8 mouse cellular contexts compared by ENCODE assay signal in genomic region chr7:141192776-141193347, GRCm38 (mm10). TPM values are rescaled to one million over a fixed set of nuclear protein-coding genes. Genes with fewer than 3 reads are reported as not detected.
A peak's percentile ranks its signal among the peaks of the same experiment; 100 is the strongest.
DNase-seq lines count a peak whose midpoint lies in the region; ATAC-seq and TF ChIP-seq lines count a peak whose summit lies in the region.

No protein-coding gene starts in this region.

- no peak for TF ChIP-seq CTCF in layer of hippocampus, adult 2 months (conservative IDR thresholded peaks at IDR 0.05)

- H3K4me1 ChIP-seq in embryonic facial prominence, embryonic 13.5 days, result peaks cover 27% of the 10 kb centered on the region
- H3K4me1 ChIP-seq in limb, embryonic 11.5 days (ENCODE audit: control insufficient read depth, insufficient read depth, low read length), result peaks cover 8% of the 10 kb centered on the region
- H3K4me1 ChIP-seq in midbrain, embryonic 13.5 days (replicated peaks), result peaks cover 32% of the 10 kb centered on the region

- peak overlapping the region; percentile 93 for H3K4me3 ChIP-seq in layer of hippocampus, adult 2 months
- peak overlapping the region; percentile 91 for H3K4me3 ChIP-seq in embryonic facial prominence, embryonic 13.5 days
- H3K4me3 ChIP-seq in limb, embryonic 11.5 days (ENCODE audit: low read depth, low read length), result peak overlapping the region; percentile 89
- peak overlapping the region; percentile 77 for H3K4me3 ChIP-seq in midbrain, embryonic 13.5 days (replicated peaks)

- H3K4me2 ChIP-seq in embryonic facial prominence, embryonic 13.5 days, result peak overlapping the region; percentile 98
- H3K4me2 ChIP-seq in limb, embryonic 11.5 days (ENCODE audit: low read depth, severe bottlenecking), result peak overlapping the region; percentile 92
- H3K4me2 ChIP-seq in midbrain, embryonic 13.5 days (replicated peaks), result peak overlapping the region; percentile 98

- WGBS in embryonic facial prominence, embryonic 13.5 days, result 29% methylated on average over 12 of the region's 12 CpGs
- WGBS in limb, embryonic 11.5 days, result 29% methylated on average over 12 of the region's 12 CpGs
- 29% methylated on average over 12 of the region's 12 CpGs for WGBS in midbrain, embryonic 13.5 days

- intact Hi-C loops in left cerebral cortex, postnatal 36 days (cut with DNase I), result no loop called here

- peaks cover 38% of the 10 kb centered on the region for H3K36me3 ChIP-seq in embryonic facial prominence, embryonic 13.5 days
- peaks cover 18% of the 10 kb centered on the region for H3K36me3 ChIP-seq in limb, embryonic 11.5 days (ENCODE audit: control insufficient read depth, insufficient read depth, low read length)
- peaks cover 38% of the 10 kb centered on the region for H3K36me3 ChIP-seq in midbrain, embryonic 13.5 days

- H3K27me3 ChIP-seq in embryonic facial prominence, embryonic 13.5 days, result no peaks in the 10 kb centered on the region
- H3K27me3 ChIP-seq in limb, embryonic 11.5 days (ENCODE audit: control insufficient read depth, insufficient read depth, low read length), result no peaks in the 10 kb centered on the region
- H3K27me3 ChIP-seq in midbrain, embryonic 13.5 days, result no peaks in the 10 kb centered on the region

- DNase-seq in layer of hippocampus, adult 2 months (ENCODE audit: low spot score in 2 of 2), result no peak
- no peak for DNase-seq in layer of hippocampus, adult 11-12 months (ENCODE audit: low spot score)
- no peak for DNase-seq in limb, embryonic 11.5 days (ENCODE audit: low spot score)
- no peak for DNase-seq in ovary, adult 18-20 months (ENCODE audit: low spot score)
- no peak for DNase-seq in left cerebral cortex, postnatal 36 days (ENCODE audit: low spot score in 2 of 2)

- H3K27ac ChIP-seq in layer of hippocampus, adult 2 months, result peak overlapping the region; percentile 91
- H3K27ac ChIP-seq in embryonic facial prominence, embryonic 13.5 days, result peak overlapping the region; percentile 89; the same call in 1 of the 2 replicates
- H3K27ac ChIP-seq in limb, embryonic 11.5 days (replicated peaks; ENCODE audit: low read depth, low read length), result 0 out of 2 replicates have a peak overlapping the region, but pooled peaks have one; percentile 33
- peak overlapping the region; percentile 83 for H3K27ac ChIP-seq in midbrain, embryonic 13.5 days

- peak overlapping the region; percentile 93 for H3K9ac ChIP-seq in embryonic facial prominence, embryonic 13.5 days
- peak overlapping the region; percentile 85 for H3K9ac ChIP-seq in limb, embryonic 11.5 days (ENCODE audit: low read length)
- H3K9ac ChIP-seq in midbrain, embryonic 13.5 days (replicated peaks), result peak overlapping the region; percentile 97

- H3K9me3 ChIP-seq in embryonic facial prominence, embryonic 13.5 days, result no peaks in the 10 kb centered on the region
- H3K9me3 ChIP-seq in limb, embryonic 11.5 days (ENCODE audit: control insufficient read depth, low read length), result no peaks in the 10 kb centered on the region
- no peaks in the 10 kb centered on the region for H3K9me3 ChIP-seq in midbrain, embryonic 13.5 days

- 0 out of 2 replicates have a peak, but pooled peaks have one; percentile 2 for ATAC-seq in embryonic facial prominence, embryonic 13.5 days (ENCODE audit: insufficient number of reproducible peaks, insufficient read depth, low FRiP score, low TSS enrichment, low read depth)
- ATAC-seq in limb, embryonic 11.5 days (ENCODE audit: insufficient number of reproducible peaks, low FRiP score, low TSS enrichment, low read depth), result no peak
- ATAC-seq in midbrain, embryonic 13.5 days, result no peak
- ATAC-seq in inflammation-experienced regulatory T-cells, adult 6 months, result no peak

RNA-seq across cellular contexts. Expression of gene Hras, which starts 0.9 kb away (rescaled TPM):
- total RNA-seq in layer of hippocampus, adult 2 months (2021), result 100 to 1,000 TPM; 200 to 222 TPM
- polyA plus RNA-seq in embryonic facial prominence, embryonic 13.5 days (2015; fragmentation: Nextera tagmentation; extraction: Ambion mirVana), result 99.8 and 110 TPM in 2 replicates
- polyA plus RNA-seq in limb, embryonic 11.5 days (2014; fragmentation: Nextera tagmentation; extraction: Ambion mirVana), result 98.7 and 99.1 TPM in 2 replicates
- 86.4 and 114 TPM in 2 replicates for polyA plus RNA-seq in midbrain, embryonic 13.5 days (2015; fragmentation: Nextera tagmentation; extraction: Ambion mirVana)
- total RNA-seq in left cerebral cortex, postnatal 36 days (2021), result 100 to 1,000 TPM; 256 to 304 TPM
- polyA plus RNA-seq in inflammation-experienced regulatory T-cells, adult 6 months (2017; shearing (Covaris generic)), result 1 to 10 TPM; 1.5 to 6.2 (median 4.6) TPM

RNA-seq across cellular contexts. Expression of gene Lrrc56, which starts 1.1 kb away (rescaled TPM):
- 1 to 10 TPM; 4.5 to 5.7 TPM for total RNA-seq in layer of hippocampus, adult 2 months (2021)
- polyA plus RNA-seq in embryonic facial prominence, embryonic 13.5 days (2015; fragmentation: Nextera tagmentation; extraction: Ambion mirVana), result 11.6 and 13.3 TPM in 2 replicates
- 11.7 and 12.5 TPM in 2 replicates for polyA plus RNA-seq in limb, embryonic 11.5 days (2014; fragmentation: Nextera tagmentation; extraction: Ambion mirVana)
- polyA plus RNA-seq in midbrain, embryonic 13.5 days (2015; fragmentation: Nextera tagmentation; extraction: Ambion mirVana), result 13.9 and 15.6 TPM in 2 replicates
- total RNA-seq in left cerebral cortex, postnatal 36 days (2021), result 1 to 10 TPM; 3.5 to 4.7 TPM
- polyA plus RNA-seq in inflammation-experienced regulatory T-cells, adult 6 months (2017; shearing (Covaris generic)), result 1 to 10 TPM; 1.3 to 2.2 (median 1.7) TPM

RNA-seq across cellular contexts. Expression of gene Rnh1, which starts 20.2 kb away (rescaled TPM):
- 10 to 100 TPM; 40.6 to 42.3 TPM for total RNA-seq in layer of hippocampus, adult 2 months (2021)
- polyA plus RNA-seq in embryonic facial prominence, embryonic 13.5 days (2015; fragmentation: Nextera tagmentation; extraction: Ambion mirVana), result 111 and 118 TPM in 2 replicates
- polyA plus RNA-seq in limb, embryonic 11.5 days (2014; fragmentation: Nextera tagmentation; extraction: Ambion mirVana), result 82.9 and 88.3 TPM in 2 replicates
- polyA plus RNA-seq in midbrain, embryonic 13.5 days (2015; fragmentation: Nextera tagmentation; extraction: Ambion mirVana), result 40.5 and 45.3 TPM in 2 replicates
- total RNA-seq in left cerebral cortex, postnatal 36 days (2021), result 10 to 100 TPM; 33.6 to 36.2 TPM
- 100 to 1,000 TPM; 135 to 147 (median 143) TPM for polyA plus RNA-seq in inflammation-experienced regulatory T-cells, adult 6 months (2017; shearing (Covaris generic))

RNA-seq across cellular contexts. Expression of gene Lmntd2, which starts 21.0 kb away (rescaled TPM):
- not detected for total RNA-seq in layer of hippocampus, adult 2 months (2021)
- 2.8 and 3.4 TPM in 2 replicates for polyA plus RNA-seq in embryonic facial prominence, embryonic 13.5 days (2015; fragmentation: Nextera tagmentation; extraction: Ambion mirVana)
- polyA plus RNA-seq in limb, embryonic 11.5 days (2014; fragmentation: Nextera tagmentation; extraction: Ambion mirVana), result 3.8 and 5.1 TPM in 2 replicates
- 1.8 and 2.1 TPM in 2 replicates for polyA plus RNA-seq in midbrain, embryonic 13.5 days (2015; fragmentation: Nextera tagmentation; extraction: Ambion mirVana)
- total RNA-seq in left cerebral cortex, postnatal 36 days (2021), result not detected
- 10 to 100 TPM in 1 of 3 experiments, 1 to 10 TPM in 2; 4.6 to 11.3 (median 8.5) TPM for polyA plus RNA-seq in inflammation-experienced regulatory T-cells, adult 6 months (2017; shearing (Covaris generic))

RNA-seq across cellular contexts. Expression of gene Rassf7, which starts 22.8 kb away (rescaled TPM):
- total RNA-seq in layer of hippocampus, adult 2 months (2021), result 1 to 10 TPM in 1 of 2 experiments, under 1 TPM in 1; 0.98 to 1.2 TPM
- 32.9 and 40.0 TPM in 2 replicates for polyA plus RNA-seq in embryonic facial prominence, embryonic 13.5 days (2015; fragmentation: Nextera tagmentation; extraction: Ambion mirVana)
- 32.5 and 38.8 TPM in 2 replicates for polyA plus RNA-seq in limb, embryonic 11.5 days (2014; fragmentation: Nextera tagmentation; extraction: Ambion mirVana)
- polyA plus RNA-seq in midbrain, embryonic 13.5 days (2015; fragmentation: Nextera tagmentation; extraction: Ambion mirVana), result 30.9 and 34.2 TPM in 2 replicates
- total RNA-seq in left cerebral cortex, postnatal 36 days (2021), result 1 to 10 TPM in 1 of 2 experiments, under 1 TPM in 1; 0.70 to 1.3 TPM
- 10 to 100 TPM in 2 of 3 experiments, 1 to 10 TPM in 1; 9.2 to 15.0 (median 13.7) TPM for polyA plus RNA-seq in inflammation-experienced regulatory T-cells, adult 6 months (2017; shearing (Covaris generic))

Comparison
In these comparisons a context has a peak if more than half of its experiments do, and no peak if none do; other contexts are left out.
1. H3K27ac ChIP-seq: peak in every context shown above with its lines; median percentile 91 in layer of hippocampus, adult 2 months; 89 in embryonic facial prominence, embryonic 13.5 days; 83 in midbrain, embryonic 13.5 days; 33 in limb, embryonic 11.5 days.
2. RNA of gene Hras, which starts 0.9 kb away (polyA plus RNA-seq): 86.4 to 114 TPM in midbrain, embryonic 13.5 days, 99.8 to 110 TPM in embryonic facial prominence, embryonic 13.5 days and 98.7 to 99.1 TPM in limb, embryonic 11.5 days; 1.5 to 6.2 TPM in inflammation-experienced regulatory T-cells, adult 6 months; every median in the first group is over 10 times any median in the second.
3. Peak in every context shown above with its lines, with median percentiles within 50 percentile points of each other: H3K4me3 ChIP-seq, H3K4me2 ChIP-seq and H3K9ac ChIP-seq.